Mouse (Mus musculus): Measurements from ENCODE around the gene Grin2d. TPM values are rescaled to one million over a fixed set of nuclear protein-coding genes. Genes with fewer than 3 reads are reported as not detected.

Gene Grin2d
- polyA plus RNA-seq, 1 experiment from 2014 or later: 0.16 TPM

DNA sequence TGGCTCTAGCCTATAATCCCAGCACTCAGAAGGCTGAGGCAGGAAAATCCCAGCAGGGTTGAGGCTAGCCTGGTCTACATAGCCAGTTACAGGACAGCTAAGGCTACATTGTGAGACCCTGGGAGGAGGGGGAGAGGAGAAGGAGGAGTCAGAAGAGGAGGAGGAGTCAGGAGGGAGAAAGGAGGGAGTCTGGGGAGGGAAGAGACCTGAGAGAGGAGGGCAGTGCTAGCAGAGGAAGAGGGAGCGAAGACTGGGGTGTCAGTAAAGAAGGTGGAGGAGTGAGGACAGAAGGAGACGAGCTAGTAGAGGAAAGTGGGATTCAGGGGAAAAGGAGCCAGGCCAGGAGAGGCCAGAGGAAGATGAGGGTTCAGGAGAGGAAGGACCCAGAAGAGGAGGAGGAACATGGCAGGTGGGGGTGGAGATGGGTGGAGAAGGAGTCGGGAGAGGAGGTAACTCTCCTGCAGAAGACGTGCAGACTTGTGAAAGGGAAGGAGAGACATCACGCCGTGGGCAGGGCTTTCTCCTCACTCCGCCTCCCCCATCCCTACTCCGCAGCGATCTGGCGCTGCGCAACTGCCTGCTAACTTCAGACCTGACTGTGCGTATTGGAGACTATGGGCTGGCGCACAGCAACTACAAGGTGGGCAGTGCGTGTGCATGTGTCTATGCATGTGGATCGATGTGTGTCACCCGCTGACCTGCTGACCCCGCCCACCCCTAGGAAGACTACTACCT lies 86.3 kb downstream of the Grin2d start:
- DNase-seq (ENCODE audit: low spot score) (no peak), ATAC-seq (replicated peaks; ENCODE audit: low FRiP score) (no peak)
- H3K4me2 ChIP-seq (ENCODE audit: low read depth, low read length, severe bottlenecking): no peak overlapping the region
- H3K27me3 ChIP-seq (ENCODE audit: control insufficient read depth, insufficient read depth, low read length): peaks cover 2% of the 10 kb centered on the region
- H3K27ac ChIP-seq (ENCODE audit: low read depth, low read length): no peak overlapping the region
- H3K9ac ChIP-seq (ENCODE audit: low read length): no peak overlapping the region
- 84% methylated on average over 17 of the region's 17 CpGs for WGBS
- H3K36me3 ChIP-seq (ENCODE audit: control insufficient read depth, insufficient read depth, low read length): peaks cover 15% of the 10 kb centered on the region
- no peak overlapping the region for H3K4me3 ChIP-seq (ENCODE audit: low read depth, low read length)
- peaks cover 3% of the 10 kb centered on the region; the same call in 1 of the 2 replicates for H3K4me1 ChIP-seq (replicated peaks; ENCODE audit: control insufficient read depth, insufficient read depth, low read length)
- H3K9me3 ChIP-seq (ENCODE audit: control insufficient read depth, low read length): no peaks in the 10 kb centered on the region

DNA sequence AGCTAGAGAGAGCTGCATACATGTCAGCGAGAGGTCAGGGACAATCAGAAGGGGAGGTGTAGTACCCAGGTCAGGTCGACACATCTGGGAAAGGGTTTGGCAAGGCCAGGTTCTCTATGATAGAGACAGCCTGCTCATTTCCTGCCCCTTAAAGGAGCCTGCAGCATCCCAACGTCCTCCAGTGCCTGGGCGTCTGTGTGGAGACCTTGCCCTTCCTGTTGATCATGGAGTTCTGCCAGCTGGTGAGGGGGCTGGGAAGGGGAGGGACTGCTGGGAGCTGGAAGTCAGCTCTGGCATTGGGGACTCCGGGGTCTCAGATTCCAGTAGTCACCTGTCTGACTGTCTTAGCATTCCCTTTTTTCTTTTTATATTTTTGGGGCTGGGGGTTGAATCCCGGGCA lies 87.5 kb downstream of the Grin2d start:
- no peak overlapping the region for H3K4me2 ChIP-seq (ENCODE audit: low read depth, low read length, severe bottlenecking)
- 83% methylated on average over 6 of the region's 6 CpGs for WGBS
- H3K4me1 ChIP-seq (replicated peaks; ENCODE audit: control insufficient read depth, insufficient read depth, low read length): peaks cover 9% of the 10 kb centered on the region
- no peaks in the 10 kb centered on the region for H3K27me3 ChIP-seq (ENCODE audit: control insufficient read depth, insufficient read depth, low read length)
- peaks cover 15% of the 10 kb centered on the region for H3K36me3 ChIP-seq (ENCODE audit: control insufficient read depth, insufficient read depth, low read length)
- H3K4me3 ChIP-seq (ENCODE audit: low read depth, low read length): no peak overlapping the region
- DNase-seq (ENCODE audit: low spot score): no peak
- no peak overlapping the region for H3K27ac ChIP-seq (ENCODE audit: low read depth, low read length)
- no peak for ATAC-seq (replicated peaks; ENCODE audit: low FRiP score)
- no peaks in the 10 kb centered on the region for H3K9me3 ChIP-seq (ENCODE audit: control insufficient read depth, low read length)
- no peak overlapping the region for H3K9ac ChIP-seq (ENCODE audit: low read length)

DNA sequence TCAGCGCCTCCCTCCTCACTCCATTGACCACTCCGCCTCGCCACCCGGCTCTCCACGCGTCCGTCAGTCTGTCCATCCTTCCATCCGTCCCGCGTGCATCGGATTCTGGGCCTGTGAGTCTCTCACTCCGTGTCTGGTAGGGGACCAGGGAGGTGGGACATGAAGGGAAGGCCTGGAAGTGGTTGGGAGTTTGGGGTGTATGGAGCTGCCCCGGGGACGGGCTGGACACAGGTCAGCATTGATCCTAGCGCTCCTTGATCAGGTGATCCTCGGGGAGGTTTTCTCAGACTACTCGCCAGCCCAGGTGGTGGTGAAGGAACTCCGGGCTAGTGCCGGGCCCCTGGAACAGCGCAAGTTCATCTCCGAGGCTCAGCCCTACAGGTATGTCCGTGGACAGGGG lies 90.5 kb downstream of the Grin2d start:
- no peak overlapping the region for H3K4me3 ChIP-seq (ENCODE audit: low read depth, low read length)
- H3K4me2 ChIP-seq (ENCODE audit: low read depth, low read length, severe bottlenecking): no peak overlapping the region
- peaks cover 20% of the 10 kb centered on the region for H3K4me1 ChIP-seq (replicated peaks; ENCODE audit: control insufficient read depth, insufficient read depth, low read length)
- DNase-seq (ENCODE audit: low spot score) (peak; percentile 49), ATAC-seq (replicated peaks; ENCODE audit: low FRiP score) (no peak)
- no peak overlapping the region for H3K27ac ChIP-seq (ENCODE audit: low read depth, low read length)
- H3K9ac ChIP-seq (ENCODE audit: low read length): no peak overlapping the region
- no peaks in the 10 kb centered on the region for H3K9me3 ChIP-seq (ENCODE audit: control insufficient read depth, low read length)
- 90% methylated on average over 22 of the region's 22 CpGs for WGBS
- H3K27me3 ChIP-seq (ENCODE audit: control insufficient read depth, insufficient read depth, low read length): no peaks in the 10 kb centered on the region
- peaks cover 15% of the 10 kb centered on the region for H3K36me3 ChIP-seq (ENCODE audit: control insufficient read depth, insufficient read depth, low read length)

DNA sequence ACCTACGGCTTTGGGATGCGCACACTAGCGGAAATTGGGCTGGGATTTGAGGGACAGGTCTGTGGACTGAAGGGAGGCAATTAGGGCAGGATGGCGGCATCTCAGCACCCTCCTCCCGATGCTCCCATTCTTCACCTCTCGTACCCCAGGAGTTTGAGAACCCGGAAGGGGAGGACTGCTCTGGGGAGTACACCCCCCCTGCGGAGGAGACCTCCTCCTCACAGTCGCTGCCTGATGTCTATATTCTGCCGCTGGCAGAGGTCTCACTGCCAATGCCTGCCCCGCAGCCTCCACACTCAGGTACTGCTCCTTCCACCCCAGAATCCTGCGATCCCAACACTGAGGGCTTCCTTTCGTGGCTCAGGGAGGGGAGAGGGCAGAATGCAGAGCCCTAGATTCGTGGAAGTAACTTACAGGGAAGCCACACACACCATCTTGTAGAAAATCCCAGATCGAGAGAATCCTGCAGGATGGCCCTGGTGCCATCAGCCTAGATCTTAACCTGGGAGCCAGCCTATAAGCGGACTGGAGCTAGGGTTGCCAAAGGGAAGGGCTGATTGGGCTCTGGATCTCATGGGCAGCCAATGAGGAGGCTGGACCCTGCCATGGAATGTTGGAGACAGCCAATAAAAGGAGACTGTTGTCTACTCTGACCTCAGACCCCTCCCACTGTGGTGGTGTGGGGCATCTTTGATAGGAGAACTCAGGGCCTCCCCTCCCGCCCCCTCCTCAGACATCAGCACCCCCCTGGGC lies 91.3 kb downstream of the Grin2d start:
- Histone ChIP-seq H3K9ac (ENCODE audit: low read length) (peak overlapping the region; percentile 85), H3K27me3 (ENCODE audit: control insufficient read depth, insufficient read depth, low read length) (no peaks in the 10 kb centered on the region), H3K4me3 (ENCODE audit: low read depth, low read length) (peak overlapping the region; percentile 92), H3K9me3 (ENCODE audit: control insufficient read depth, low read length) (no peaks in the 10 kb centered on the region), H3K4me1 (replicated peaks; ENCODE audit: control insufficient read depth, insufficient read depth, low read length) (peaks cover 20% of the 10 kb centered on the region), H3K36me3 (ENCODE audit: control insufficient read depth, insufficient read depth, low read length) (peaks cover 15% of the 10 kb centered on the region), H3K27ac (ENCODE audit: low read depth, low read length) (no peak overlapping the region), H3K4me2 (ENCODE audit: low read depth, low read length, severe bottlenecking) (peak overlapping the region; percentile 88)
- ATAC-seq (replicated peaks; ENCODE audit: low FRiP score): peak; percentile 11; the same call in 1 of the 2 replicates
- peak; percentile 75 for DNase-seq (ENCODE audit: low spot score)
- WGBS: 10% methylated on average over 17 of the region's 17 CpGs

DNA sequence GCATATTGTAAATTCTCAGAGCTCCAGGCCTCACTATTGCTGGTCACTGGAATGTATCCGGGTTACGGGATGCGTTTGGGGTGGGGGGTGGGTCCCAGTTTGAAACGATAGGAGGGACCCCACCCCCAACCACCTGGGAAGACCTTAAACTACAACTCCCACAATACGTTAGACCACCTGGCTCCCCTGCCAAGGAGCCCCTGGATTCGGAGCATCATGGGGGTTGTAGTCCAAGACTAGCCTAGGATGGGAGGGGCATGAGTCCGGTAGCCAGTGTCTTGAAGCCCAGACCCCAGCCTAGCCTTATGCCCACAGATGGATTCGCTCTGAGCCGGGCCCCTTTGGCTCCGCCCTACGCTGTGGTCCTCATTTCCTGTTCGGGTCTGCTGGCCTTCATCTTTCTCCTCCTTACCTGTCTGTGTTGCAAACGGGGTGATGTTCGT lies 92.0 kb downstream of the Grin2d start:
- Histone ChIP-seq H3K9me3 (ENCODE audit: control insufficient read depth, low read length) (no peaks in the 10 kb centered on the region), H3K27ac (ENCODE audit: low read depth, low read length) (no peak overlapping the region; the same call in 1 of the 2 replicates), H3K4me1 (replicated peaks; ENCODE audit: control insufficient read depth, insufficient read depth, low read length) (peaks cover 20% of the 10 kb centered on the region), H3K36me3 (ENCODE audit: control insufficient read depth, insufficient read depth, low read length) (peaks cover 15% of the 10 kb centered on the region), H3K4me2 (ENCODE audit: low read depth, low read length, severe bottlenecking) (peak overlapping the region; percentile 88), H3K4me3 (ENCODE audit: low read depth, low read length) (peak overlapping the region; percentile 92), H3K9ac (ENCODE audit: low read length) (peak overlapping the region; percentile 85), H3K27me3 (ENCODE audit: control insufficient read depth, insufficient read depth, low read length) (no peaks in the 10 kb centered on the region)
- DNase-seq (ENCODE audit: low spot score) (peak; percentile 83), ATAC-seq (replicated peaks; ENCODE audit: low FRiP score) (peak; percentile 70)
- WGBS: under 1% methylated on average over 14 of the region's 14 CpGs

DNA sequence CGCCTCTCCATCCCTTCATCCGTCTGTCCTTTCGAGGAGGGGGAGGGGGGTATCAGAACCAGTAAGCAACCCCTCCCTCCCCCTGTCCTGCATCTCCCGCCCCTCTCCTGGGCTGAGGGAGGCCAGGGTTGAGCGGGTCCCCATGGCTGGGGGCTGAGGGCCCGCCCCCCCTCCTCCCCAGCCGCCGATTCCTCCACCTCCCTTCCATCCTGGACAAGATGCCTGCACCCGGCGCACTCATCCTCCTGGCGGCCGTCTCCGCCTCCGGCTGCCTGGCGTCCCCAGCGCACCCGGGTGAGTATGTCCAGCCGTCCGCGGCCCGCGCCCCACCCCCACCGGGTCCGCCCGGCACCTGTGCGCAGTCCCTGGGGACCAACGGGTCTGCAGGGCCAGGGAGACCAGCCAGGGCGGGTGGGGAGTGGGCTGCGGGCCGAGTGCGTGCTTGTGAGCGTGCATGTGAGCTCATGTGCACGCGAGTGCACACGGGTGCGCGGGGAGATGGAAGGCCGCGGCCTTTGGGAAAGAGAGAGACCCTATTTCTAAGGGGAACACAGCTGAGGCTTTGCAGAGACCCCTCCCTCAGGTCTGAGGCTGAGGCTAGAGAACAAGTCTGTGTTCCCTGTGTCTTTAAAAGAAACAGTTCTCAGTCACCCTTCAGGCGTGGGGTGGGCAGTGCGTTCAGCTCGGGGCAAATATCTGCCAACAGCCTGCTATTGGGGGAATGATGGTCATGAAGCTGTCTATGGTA lies 92.6 kb downstream of the Grin2d start:
- peak; percentile 51 for ATAC-seq (replicated peaks; ENCODE audit: low FRiP score)
- WGBS: under 1% methylated on average over 41 of the region's 42 CpGs
- Histone ChIP-seq H3K27ac (ENCODE audit: low read depth, low read length) (peak overlapping the region; percentile 63), H3K4me2 (ENCODE audit: low read depth, low read length, severe bottlenecking) (peak overlapping the region; percentile 88), H3K4me1 (replicated peaks; ENCODE audit: control insufficient read depth, insufficient read depth, low read length) (peaks cover 20% of the 10 kb centered on the region), H3K9me3 (ENCODE audit: control insufficient read depth, low read length) (no peaks in the 10 kb centered on the region), H3K36me3 (ENCODE audit: control insufficient read depth, insufficient read depth, low read length) (peaks cover 15% of the 10 kb centered on the region), H3K27me3 (ENCODE audit: control insufficient read depth, insufficient read depth, low read length) (no peaks in the 10 kb centered on the region), H3K9ac (ENCODE audit: low read length) (peak overlapping the region; percentile 85), H3K4me3 (ENCODE audit: low read depth, low read length) (peak overlapping the region; percentile 92)
- DNase-seq (ENCODE audit: low spot score): peak; percentile 85

DNA sequence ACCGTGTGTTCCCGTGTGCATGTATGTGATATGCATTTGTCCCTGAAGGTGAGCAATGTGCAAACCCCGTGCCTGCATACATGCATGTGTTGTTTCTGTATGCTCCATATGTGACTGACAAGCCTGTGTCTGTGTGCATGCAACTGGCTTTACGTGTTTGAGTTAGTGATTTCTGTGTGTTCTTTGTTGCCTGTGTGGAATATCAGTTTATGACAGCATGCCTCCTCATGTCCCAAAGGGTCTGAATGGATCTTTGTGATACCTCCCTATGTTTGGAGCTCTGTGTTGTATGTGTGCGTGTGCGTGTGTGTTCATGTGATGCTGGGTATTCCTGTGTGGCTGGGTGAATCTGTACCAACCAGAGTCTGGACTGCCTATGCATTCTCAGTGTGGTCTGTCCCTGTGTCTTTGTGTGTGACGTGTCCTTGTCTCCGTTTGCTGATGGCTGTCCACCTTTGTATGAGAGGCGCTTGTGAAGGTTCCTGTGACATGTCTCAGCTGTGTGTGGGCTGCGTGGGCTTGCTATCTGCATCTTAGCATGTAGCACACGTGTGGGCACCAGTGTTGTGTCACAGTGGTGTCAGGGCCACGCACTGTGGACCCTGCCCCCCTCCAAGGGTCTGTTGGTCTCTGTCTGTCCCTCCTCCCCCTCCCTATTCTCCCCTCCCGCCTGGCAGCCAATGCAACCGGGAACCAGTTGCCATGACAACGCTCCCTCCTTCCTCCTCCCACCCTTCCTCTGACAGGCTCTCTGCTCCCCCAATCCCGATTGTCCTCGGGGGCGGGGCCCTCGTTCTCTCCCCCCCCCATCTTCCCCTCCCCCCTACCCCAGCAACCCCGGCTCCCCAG lies 93.4 kb downstream of the Grin2d start, which contains the start of gene Sult2b1:
Gene Sult2b1 (minus strand): TSS at position 146 of the 849 bp plus-strand sequence.
- Histone ChIP-seq H3K4me3 (ENCODE audit: low read depth, low read length) (peak within 1 kb of the TSS; percentile 92), H3K9me3 (ENCODE audit: control insufficient read depth, low read length) (no peaks in the 10 kb centered on the region), H3K36me3 (ENCODE audit: control insufficient read depth, insufficient read depth, low read length) (peaks cover 9% of the 10 kb centered on the region), H3K9ac (ENCODE audit: low read length) (peak within 1 kb of the TSS; percentile 85), H3K27me3 (ENCODE audit: control insufficient read depth, insufficient read depth, low read length) (no peaks in the 10 kb centered on the region), H3K4me2 (ENCODE audit: low read depth, low read length, severe bottlenecking) (peak within 1 kb of the TSS; percentile 88), H3K27ac (ENCODE audit: low read depth, low read length) (peak within 1 kb of the TSS; percentile 63), H3K4me1 (replicated peaks; ENCODE audit: control insufficient read depth, insufficient read depth, low read length) (peaks cover 20% of the 10 kb centered on the region)
- DNase-seq (ENCODE audit: low spot score): peak; percentile 95
- WGBS: 20% methylated on average over 20 of the region's 20 CpGs
- peak; percentile 47 for ATAC-seq (replicated peaks; ENCODE audit: low FRiP score)

All from forebrain, embryonic 11.5 days (tissue).